Mouse (Mus musculus) urinary bladder, adult 2 months (tissue): ENCODE measurements around the gene Trim10. TPM values are rescaled to one million over a fixed set of nuclear protein-coding genes. Genes with fewer than 3 reads are reported as not detected.
"Not testable (repeated sequence)": the region's sequence is repeated elsewhere in the genome, so short reads cannot be mapped to it uniquely, and the experiment has no call there.

Experiments used
- DNase-seq: peaks from one replicate; pipeline ENCODE4 v3.0.0; 2022; ENCODE audit warnings: low spot score
- polyA plus RNA-seq: library from polyadenylated mRNA; depleted of rRNA; stranded (reverse); fragments of >200 nt; gene quantifications from 2 replicates; pipeline ENCODE4 v1.2.3, GENCODE M21; 2012

Gene Trim10
- polyA plus RNA-seq, 1 experiment, result 0.07 TPM

GRCm38 (mm10) chr17:36858181-36858580 lies 11.2 kb upstream of the Trim10 start:
- no peak for DNase-seq

- DNase-seq, result no peak
Observed at GRCm38 (mm10) chr17:36861680-36862079, 7.7 kb upstream of the Trim10 start.

GRCm38 (mm10) chr17:36866719-36867527 lies 2.5 kb upstream of the Trim10 start, which contains the start of gene Trim15:
Gene Trim15, minus strand, starts transcription at chr17:36867210.
- DNase-seq, result no peak

GRCm38 (mm10) chr17:36868836-36869235 lies 538 bp upstream of the Trim10 start:
- no peak for DNase-seq

GRCm38 (mm10) chr17:36869955-36870810 lies 809 bp downstream of the Trim10 start:
- DNase-seq, result no peak

- no peak for DNase-seq
Observed at GRCm38 (mm10) chr17:36874636-36875035, 5.3 kb downstream of the Trim10 start.

GRCm38 (mm10) chr17:36883350-36883749 lies 14.0 kb downstream of the Trim10 start:
- no peak for DNase-seq

- DNase-seq, result no peak
Observed at GRCm38 (mm10) chr17:36885132-36885790, 15.9 kb downstream of the Trim10 start.

GRCm38 (mm10) chr17:36890073-36890903 lies 20.9 kb downstream of the Trim10 start, which contains the start of gene Trim40:
Gene Trim40, minus strand, starts transcription at chr17:36890123.
- no peak for DNase-seq

GRCm38 (mm10) chr17:36891496-36891895 lies 22.1 kb downstream of the Trim10 start:
- not testable (repeated sequence) for DNase-seq

- no peak for DNase-seq
Observed at GRCm38 (mm10) chr17:36892362-36892761, 23.0 kb downstream of the Trim10 start.

GRCm38 (mm10) chr17:36893387-36893786 lies 24.0 kb downstream of the Trim10 start:
- DNase-seq, result no peak

GRCm38 (mm10) chr17:36896583-36896982 lies 27.2 kb downstream of the Trim10 start:
- DNase-seq, result no peak

GRCm38 (mm10) chr17:36897065-36897464 lies 27.7 kb downstream of the Trim10 start:
- no peak for DNase-seq

GRCm38 (mm10) chr17:36897552-36898205 lies 28.3 kb downstream of the Trim10 start, which contains the start of gene Trim31:
Gene Trim31, plus strand, starts transcription at chr17:36898118.
- DNase-seq, result no peak

GRCm38 (mm10) chr17:36899376-36899775 lies 30.0 kb downstream of the Trim10 start:
- DNase-seq, result no peak

- no peak for DNase-seq
Observed at GRCm38 (mm10) chr17:36900001-36900400, 30.6 kb downstream of the Trim10 start.

- no peak for DNase-seq
Observed at GRCm38 (mm10) chr17:36900691-36901090, 31.3 kb downstream of the Trim10 start.

- DNase-seq, result no peak
Observed at GRCm38 (mm10) chr17:36903651-36904050, 34.3 kb downstream of the Trim10 start.

- DNase-seq, result no peak
Observed at GRCm38 (mm10) chr17:36908235-36908634, 38.9 kb downstream of the Trim10 start.
